Mouse (Mus musculus): Measurements from ENCODE around the gene Gm8677.
"Not testable (repeated sequence)": the region's sequence is repeated elsewhere in the genome, so short reads cannot be mapped to it uniquely, and the experiment has no call there.

Gene Gm8677

GRCm38 (mm10) chr7:22534787-22535186 is at the start of gene Gm8677:
Gm8677 (minus strand) TSS chr7:22534887.
- not testable (repeated sequence) for DNase-seq (ENCODE audit: low spot score)

DNA sequence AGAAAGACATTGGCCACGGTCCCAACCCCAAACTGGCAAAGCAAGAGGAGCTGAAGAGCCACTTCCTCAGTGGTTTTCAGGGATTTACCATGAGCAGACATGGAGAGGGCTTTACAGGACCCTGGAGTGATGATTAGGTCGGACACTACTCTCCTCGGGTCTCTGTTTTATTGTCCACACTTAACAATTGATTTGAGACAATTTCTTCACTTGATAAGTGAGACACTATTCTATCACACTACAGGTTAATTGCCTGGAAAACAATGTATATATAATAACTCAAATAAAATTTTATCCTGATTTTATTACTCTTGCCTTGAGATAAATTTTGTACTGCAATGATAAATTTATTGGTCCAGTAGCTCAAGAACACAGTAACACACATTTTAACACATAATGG is 30.6 kb upstream of the Gm8677 start, which contains the start of gene Gm4201:
Gene Gm4201, minus strand, starts transcription at position 101 of the 400 bp plus-strand sequence.
- DNase-seq (ENCODE audit: low spot score) = not testable (repeated sequence)

DNA sequence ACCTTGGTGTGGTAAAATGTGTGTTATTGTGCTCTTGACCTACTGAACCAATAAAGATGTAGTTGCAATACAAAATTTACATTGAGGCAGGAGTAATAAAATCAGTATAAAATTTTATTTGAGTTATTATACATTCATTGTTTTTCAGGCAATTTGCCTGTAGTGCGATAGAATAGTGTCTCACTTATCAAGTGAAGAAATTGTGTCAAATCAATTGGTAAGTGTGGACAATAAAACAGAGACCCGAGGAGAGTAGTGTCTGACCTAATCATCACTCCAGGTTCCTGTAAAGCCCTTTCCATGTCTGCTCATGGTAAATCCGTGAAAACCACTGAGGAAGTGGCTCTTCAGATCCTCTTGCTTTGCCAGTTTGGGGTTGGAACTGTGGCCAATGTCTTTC is 12.0 kb downstream of the Gm8677 start, which contains the start of gene Vmn1r152:
Gene Vmn1r152, plus strand, starts transcription at position 301 of the 400 bp plus-strand sequence.
- DNase-seq (ENCODE audit: low spot score) = not testable (repeated sequence)

GRCm38 (mm10) chr7:22499578-22499977 is 35.1 kb downstream of the Gm8677 start, which contains the start of gene Vmn1r151:
Vmn1r151 (minus strand) TSS chr7:22499678.
- not testable (repeated sequence) for DNase-seq (ENCODE audit: low spot score)

Measured in embryo, embryonic 10 days (tissue).